Mouse (Mus musculus): ENCODE measurements around the gene L1td1.

GRCm38 (mm10) chr4:98785851-98786250 is 59.3 kb downstream of the L1td1 start:
- no peak for TF ChIP-seq CTCF (IDR thresholded peaks at IDR 0.05)
- TF ChIP-seq EP300 (IDR thresholded peaks at IDR 0.05): no peak

Measured in lung, postnatal 0 days (tissue).